ENCODE assay signal across 8 mouse cellular contexts in genomic region chr7:140101993-140102860, GRCm38 (mm10). TPM values are rescaled to one million over a fixed set of nuclear protein-coding genes. Genes with fewer than 3 reads are reported as not detected.
DNase-seq lines count a peak whose midpoint lies in the region; ATAC-seq lines count a peak whose summit lies in the region.

Gene Fuom, minus strand, starts transcription at chr7:140102441.

- peak; percentile 99 for ATAC-seq in megakaryocyte progenitor cell, adult 5-6 weeks (replicated peaks; ENCODE audit: poor library complexity)

- DNase-seq in adrenal gland, adult 18-20 months (ENCODE audit: low spot score in 2 of 2): peak; percentile 85 to 89
- peak; percentile 83 for DNase-seq in embryo, embryonic 10 days (ENCODE audit: low spot score)
- DNase-seq in gastrocnemius, postnatal 10 days: peak; percentile 86
- peak; percentile 87 for DNase-seq in induced T-regulatory cell, adult 2 months (ENCODE audit: low read depth)
- peak; percentile 73 to 89 for DNase-seq in left cerebral cortex, postnatal 10 days (ENCODE audit: extremely low spot score in 1 of 2, low spot score in 2 of 2)
- peak; percentile 79 for DNase-seq in right cerebral cortex, postnatal 14 days
- peak; percentile 83 for DNase-seq in urinary bladder, postnatal 25 days (ENCODE audit: low spot score)

- intact Hi-C loops in left cerebral cortex, postnatal 10 days (cut with DNase I): no loop called here

RNA-seq across cellular contexts. Expression of gene Fuom, which starts in this region (rescaled TPM):
- total RNA-seq in adrenal gland, adult 18-20 months (2021): 10 to 100 TPM; 55.7 to 64.0 TPM
- 10 to 100 TPM; 31.2 TPM for total RNA-seq in gastrocnemius, postnatal 10 days (2021)
- total RNA-seq in left cerebral cortex, postnatal 10 days (2021): 10 to 100 TPM; 22.6 to 30.0 TPM
- total RNA-seq in megakaryocyte progenitor cell, adult 5-6 weeks (2015): 6.9 and 7.9 TPM in 2 replicates
- 10.8 and 11.5 TPM in 2 replicates for total RNA-seq in megakaryocyte progenitor cell, adult 5-6 weeks (2017)

Comparison
In these comparisons a context has a peak if more than half of its experiments do, and no peak if none do; other contexts are left out.
1. Peak in every context shown above with its lines: DNase-seq and ATAC-seq.